10 mouse cellular contexts compared by ENCODE assay signal in genomic region chr7:72438552-72438951, GRCm38 (mm10).
A peak's percentile ranks its signal among the peaks of the same experiment; 100 is the strongest.
DNase-seq lines count a peak whose midpoint lies in the region; ATAC-seq and TF ChIP-seq lines count a peak whose summit lies in the region.
"Had no signal": no experiment of that assay in that cellular context is flagged by ENCODE, and none has a peak within 500 bp of the region (broad histone marks: within the 10 kb centered on the region; RNA-seq: fewer than 3 reads in every experiment).

No protein-coding gene starts in this region.

- DNase-seq in cerebellum, postnatal 14 days: peak; percentile 54 to 64
- no peak for DNase-seq in cerebellum, adult 11-12 months
- DNase-seq in limb, embryonic 14.5 days (ENCODE audit: low spot score): peak; percentile 83
- no peak for DNase-seq in limb, embryonic 10.5 days (ENCODE audit: low spot score)
- DNase-seq in adipocyte (ENCODE audit: low spot score) (peak; percentile 43), liver (no peak)
- peak; percentile 35 to 63 for DNase-seq in heart, adult 9 months (ENCODE audit: low spot score in 2 of 2)
- no peak for DNase-seq in thymus, postnatal 10 days (ENCODE audit: low spot score in 2 of 2)
- DNase-seq: kidney, adult 9 months; liver, postnatal 0 days had no signal

- ATAC-seq in limb, embryonic 14.5 days (ENCODE audit: low FRiP score, low read depth): peak; percentile 26; the same call in 1 of the 2 replicates
- ATAC-seq: liver, postnatal 0 days had no signal

- H3K27me3 ChIP-seq in limb, embryonic 14.5 days (ENCODE audit: control insufficient read depth, insufficient read depth, low read length): no peaks in the 10 kb centered on the region
- no peaks in the 10 kb centered on the region for H3K27me3 ChIP-seq in limb, embryonic 10.5 days (ENCODE audit: low read depth, poor library complexity, severe bottlenecking)

- TF ChIP-seq POLR2A in limb, embryonic 14.5 days (IDR thresholded peaks at IDR 0.05; ENCODE audit: borderline replicate concordance, extremely low read depth, insufficient read depth, insufficient read length): no peak

- 6% methylated on average over 2 of the region's 2 CpGs for WGBS in limb, embryonic 14.5 days
- WGBS in limb, embryonic 10.5 days: 62% methylated on average over 2 of the region's 2 CpGs

- H3K9ac ChIP-seq in limb, embryonic 14.5 days (ENCODE audit: low read depth, low read length, severe bottlenecking): no peak overlapping the region
- H3K9ac ChIP-seq: liver, postnatal 0 days had no signal

- no peak overlapping the region for H3K4me2 ChIP-seq in limb, embryonic 14.5 days (replicated peaks; ENCODE audit: low read depth, low read length, severe bottlenecking)

- H3K36me3 ChIP-seq in limb, embryonic 14.5 days (ENCODE audit: control insufficient read depth, insufficient read depth, low read length): no peaks in the 10 kb centered on the region
- H3K36me3 ChIP-seq in limb, embryonic 10.5 days: no peaks in the 10 kb centered on the region

- peaks cover 12% of the 10 kb centered on the region for H3K4me1 ChIP-seq in limb, embryonic 14.5 days (ENCODE audit: control insufficient read depth, insufficient read depth, low read length)
- H3K4me1 ChIP-seq in limb, embryonic 10.5 days: no peaks in the 10 kb centered on the region

- H3K4me3 ChIP-seq in limb, embryonic 14.5 days (replicated peaks; ENCODE audit: low read length): no peak overlapping the region
- no peak overlapping the region for H3K4me3 ChIP-seq in limb, embryonic 10.5 days

- no peak overlapping the region for H3K27ac ChIP-seq in limb, embryonic 14.5 days (replicated peaks; ENCODE audit: low read depth, low read length)
- no peak overlapping the region for H3K27ac ChIP-seq in limb, embryonic 10.5 days

- no peaks in the 10 kb centered on the region for H3K9me3 ChIP-seq in limb, embryonic 14.5 days (ENCODE audit: control insufficient read depth, low read length)
- H3K9me3 ChIP-seq in limb, embryonic 10.5 days (replicated peaks): no peaks in the 10 kb centered on the region

Comparison
In these comparisons a context has a peak if more than half of its experiments do, and no peak if none do; other contexts are left out.
1. DNase-seq: peak in cerebellum, postnatal 14 days (2 of 2), limb, embryonic 14.5 days (single experiment), adipocyte (single experiment) and heart, adult 9 months (2 of 2); none in cerebellum, adult 11-12 months (single experiment), limb, embryonic 10.5 days (single experiment), thymus, postnatal 10 days (0 of 2) and liver (single experiment).